Mouse (Mus musculus) intestine, embryonic 14.5 days (tissue): Measurements from ENCODE around the gene Gm45337. TPM values are rescaled to one million over a fixed set of nuclear protein-coding genes. Genes with fewer than 3 reads are reported as not detected.
"Not testable (repeated sequence)": the region's sequence is repeated elsewhere in the genome, so short reads cannot be mapped to it uniquely, and the experiment has no call there.

Source experiments
- ATAC-seq: fragments of 200-750 bp; cut with Nextera tagmentation; replicated peaks from 2 replicates; pipeline ENCODE4 v1.8.0; 2017; ENCODE audit warnings: low read depth, moderate number of reproducible peaks, moderate TSS enrichment, moderate library complexity; ENCODE audit not compliant: low FRiP score, low TSS enrichment
- DNase-seq: peaks from one replicate; pipeline ENCODE4 v3.0.0-alpha.2; 2018; ENCODE audit warnings: low spot score
- H3K27ac ChIP-seq: fragments of 300-500 bp; sonication (generic); 2 replicates; pipeline ENCODE4 v1.5.1; 2014; ENCODE audit warnings: low read depth, mild to moderate bottlenecking, control low read depth
- H3K27me3 ChIP-seq: fragments of 300-500 bp; sonication (generic); replicated peaks from 2 replicates; pipeline ENCODE4 v1.6.1; 2014; ENCODE audit warnings: low read length, control low read depth; ENCODE audit not compliant: control insufficient read depth, insufficient read depth
- H3K36me3 ChIP-seq: fragments of 300-500 bp; sonication (generic); 2 replicates; pipeline ENCODE4 v1.6.1; 2014; ENCODE audit warnings: low read length, control low read depth; ENCODE audit not compliant: control insufficient read depth, insufficient read depth
- H3K4me1 ChIP-seq: fragments of 300-500 bp; sonication (generic); replicated peaks from 2 replicates; pipeline ENCODE4 v1.6.1; 2014; ENCODE audit warnings: low read length, control low read depth, mixed read lengths; ENCODE audit not compliant: control insufficient read depth, insufficient read depth
- H3K4me2 ChIP-seq: fragments of 300-500 bp; sonication (generic); 2 replicates; pipeline ENCODE4 v1.6.1; 2014; ENCODE audit warnings: low read length
- H3K4me3 ChIP-seq: fragments of 300-500 bp; sonication (generic); 2 replicates; pipeline ENCODE4 v1.5.1; 2014; ENCODE audit warnings: low read depth, low read length, control low read depth, mixed read lengths
- H3K9ac ChIP-seq: fragments of 300-500 bp; sonication (generic); 2 replicates; pipeline ENCODE4 v1.6.1; 2014; ENCODE audit warnings: mild to moderate bottlenecking, low read length
- H3K9me3 ChIP-seq: fragments of 300-500 bp; sonication (generic); 2 replicates; pipeline ENCODE4 v1.6.1; 2016; ENCODE audit warnings: low read length, control low read depth; ENCODE audit not compliant: control insufficient read depth
- WGBS: fragments of 180-500 bp; shearing (Covaris S2); extraction: QIAGEN DNeasy Blood & Tissue Kit; methylation state at CpG from one replicate; pipeline ENCODE4 v1.1.7; 2014; 5-methylcytosine and 5-hydroxymethylcytosine counted together
- polyA plus RNA-seq: library from polyadenylated mRNA; unstranded; fragments of >200 nt; fragmentation: Nextera tagmentation; extraction: Ambion mirVana; gene quantifications from 2 replicates; pipeline ENCODE4 v1.2.1, GENCODE M21; 2014

Gene Gm45337
- polyA plus RNA-seq, 1 experiment from 2014 or later, result not detected

GRCm38 (mm10) chr7:142134206-142134995 lies 10.0 kb downstream of the Gm45337 start:
- Histone ChIP-seq H3K27me3 (no peaks in the 10 kb centered on the region), H3K4me2 (no peak overlapping the region), H3K4me3 (no peak overlapping the region), H3K4me1 (no peaks in the 10 kb centered on the region), H3K36me3 (no peaks in the 10 kb centered on the region), H3K9ac (no peak overlapping the region), H3K27ac (no peak overlapping the region), H3K9me3 (no peaks in the 10 kb centered on the region)
- DNase-seq, result no peak
- ATAC-seq, result no peak
- WGBS, result 52% methylated on average over 4 of the region's 4 CpGs

- Histone ChIP-seq H3K27ac (no peak overlapping the region), H3K4me3 (no peak overlapping the region), H3K9me3 (no peaks in the 10 kb centered on the region), H3K36me3 (no peaks in the 10 kb centered on the region), H3K4me1 (no peaks in the 10 kb centered on the region), H3K4me2 (no peak overlapping the region), H3K27me3 (no peaks in the 10 kb centered on the region), H3K9ac (no peak overlapping the region)
- ATAC-seq, result no peak
- 69% methylated on average over 4 of the region's 4 CpGs for WGBS
- DNase-seq, result no peak
These were observed 15.6 kb downstream of the Gm45337 start for GRCm38 (mm10) chr7:142128843-142129242.

DNA sequence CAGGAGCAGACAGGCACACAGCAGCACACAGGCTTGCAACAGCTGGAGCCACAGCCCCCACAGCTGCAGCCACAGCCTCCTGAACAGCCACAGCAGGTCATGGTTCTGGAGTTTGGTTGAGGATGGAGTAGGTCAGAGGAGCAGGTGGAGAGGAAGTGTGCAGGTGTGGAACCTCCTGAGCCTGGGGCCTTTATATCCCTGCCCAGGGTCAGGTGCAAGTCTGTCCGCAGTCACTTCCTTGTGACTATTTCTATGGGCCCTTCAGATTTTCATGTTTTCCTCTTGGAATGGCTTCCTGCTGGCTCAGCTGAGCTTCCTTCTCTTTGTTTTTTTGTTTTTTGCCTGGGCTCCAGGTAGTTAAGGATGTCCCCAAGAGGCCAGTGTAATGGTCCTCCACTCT lies 23.8 kb downstream of the Gm45337 start, which contains the start of gene Gm45618:
TSS of gene Gm45618 (minus strand) at position 101 of the 400 bp plus-strand sequence.
- not testable (repeated sequence) for H3K4me2 ChIP-seq, H3K4me3 ChIP-seq, DNase-seq, H3K4me1 ChIP-seq, ATAC-seq, H3K9ac ChIP-seq, H3K36me3 ChIP-seq, H3K27ac ChIP-seq, H3K27me3 ChIP-seq, H3K9me3 ChIP-seq
- WGBS, result 88% methylated on average over 1 of the region's 1 CpGs

DNA sequence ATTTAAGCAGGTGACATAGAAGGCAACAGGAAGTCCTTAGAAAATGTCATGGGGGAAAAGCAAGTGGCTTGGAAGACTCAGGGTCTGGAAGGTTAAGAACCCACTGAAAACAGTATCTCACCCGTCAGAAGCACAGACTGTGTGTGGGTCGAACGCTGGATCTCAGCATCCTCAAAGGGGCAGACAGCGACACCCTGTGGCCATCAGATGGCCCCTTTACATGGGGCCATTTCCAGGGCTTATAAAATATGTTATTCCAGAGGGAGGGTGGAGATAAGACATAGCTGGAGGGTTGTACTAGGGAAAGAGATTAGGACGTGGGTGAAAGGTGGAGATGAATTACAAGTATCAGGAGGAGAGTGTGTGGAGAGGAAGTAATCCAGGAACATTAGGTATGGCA lies 24.8 kb downstream of the Gm45337 start:
- 18% methylated on average over 5 of the region's 5 CpGs for WGBS
- no peak overlapping the region for H3K9ac ChIP-seq
- no peak overlapping the region for H3K4me3 ChIP-seq
- H3K27ac ChIP-seq, result no peak overlapping the region
- no peaks in the 10 kb centered on the region for H3K9me3 ChIP-seq
- H3K4me1 ChIP-seq, result no peaks in the 10 kb centered on the region
- no peaks in the 10 kb centered on the region for H3K27me3 ChIP-seq
- H3K36me3 ChIP-seq, result no peaks in the 10 kb centered on the region
- no peak for DNase-seq
- H3K4me2 ChIP-seq, result no peak overlapping the region
- ATAC-seq, result no peak

DNA sequence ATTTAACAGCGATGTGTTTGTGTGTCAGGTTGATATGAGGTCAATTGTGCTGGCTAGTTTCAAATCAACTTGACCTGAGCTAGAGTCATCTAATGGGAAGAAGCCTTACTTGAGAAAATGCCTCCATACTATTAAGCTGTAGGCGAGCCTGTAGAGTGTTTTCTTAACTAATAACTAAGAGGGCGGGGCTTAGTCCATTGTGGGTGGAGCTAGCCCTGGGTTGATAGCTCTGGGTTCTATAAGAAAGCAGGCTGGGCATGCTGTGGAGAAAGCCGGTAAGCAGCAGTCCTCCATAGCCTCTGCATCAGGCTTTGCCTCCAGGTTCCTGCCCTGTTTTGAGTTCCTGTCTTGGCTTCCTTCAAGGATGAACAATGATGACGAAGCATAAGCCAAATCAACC lies 39.7 kb downstream of the Gm45337 start:
- Histone ChIP-seq H3K27ac (no peak overlapping the region), H3K4me3 (no peak overlapping the region), H3K4me2 (no peak overlapping the region), H3K4me1 (no peaks in the 10 kb centered on the region), H3K36me3 (no peaks in the 10 kb centered on the region), H3K27me3 (no peaks in the 10 kb centered on the region), H3K9me3 (no peaks in the 10 kb centered on the region), H3K9ac (no peak overlapping the region)
- 47% methylated on average over 5 of the region's 5 CpGs for WGBS
- ATAC-seq, result no peak
- DNase-seq, result no peak

- ATAC-seq (0 out of 2 replicates have a peak, but pooled peaks have one; percentile 59), DNase-seq (peak; percentile 90)
- 10% methylated on average over 9 of the region's 9 CpGs for WGBS
- Histone ChIP-seq H3K9ac (no peak overlapping the region), H3K9me3 (no peaks in the 10 kb centered on the region), H3K4me2 (no peak overlapping the region), H3K4me1 (no peaks in the 10 kb centered on the region; the same call in 1 of the 2 replicates), H3K4me3 (no peak overlapping the region), H3K27ac (no peak overlapping the region), H3K36me3 (no peaks in the 10 kb centered on the region), H3K27me3 (peaks cover 44% of the 10 kb centered on the region)
These were observed 46.6 kb downstream of the Gm45337 start for GRCm38 (mm10) chr7:142097776-142098175.

DNA sequence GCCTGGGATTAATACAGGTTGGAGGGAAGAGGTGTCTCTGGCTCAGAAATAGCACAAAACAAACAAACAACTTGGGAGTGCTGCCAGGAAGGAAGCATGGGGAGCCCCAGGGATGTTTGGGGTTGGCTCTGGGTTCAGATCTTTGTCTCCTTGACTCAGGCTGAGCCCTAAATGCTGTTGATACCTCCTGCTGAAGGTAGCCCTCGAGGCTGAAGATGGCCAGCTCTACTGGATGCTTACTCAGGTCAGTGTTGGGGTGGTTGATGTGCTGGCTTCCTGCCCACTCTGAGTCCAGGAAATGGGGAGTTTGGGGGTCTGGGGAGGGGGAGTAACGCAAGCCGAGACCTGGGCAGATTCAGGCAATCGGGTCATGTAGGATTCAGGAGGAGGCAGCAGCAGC lies 47.7 kb downstream of the Gm45337 start:
- peaks cover 46% of the 10 kb centered on the region for H3K27me3 ChIP-seq
- no peak overlapping the region for H3K27ac ChIP-seq
- DNase-seq (no peak), ATAC-seq (no peak)
- H3K4me2 ChIP-seq, result no peak overlapping the region
- H3K36me3 ChIP-seq, result no peaks in the 10 kb centered on the region
- H3K4me1 ChIP-seq, result no peaks in the 10 kb centered on the region; the same call in 1 of the 2 replicates
- no peak overlapping the region for H3K9ac ChIP-seq
- H3K4me3 ChIP-seq, result no peak overlapping the region
- H3K9me3 ChIP-seq, result no peaks in the 10 kb centered on the region
- 77% methylated on average over 4 of the region's 4 CpGs for WGBS

GRCm38 (mm10) chr7:142095183-142095931 lies 49.0 kb downstream of the Gm45337 start, which contains the start of gene Dusp8:
Dusp8 (minus strand) TSS chr7:142095843.
- no peak within 1 kb of the TSS for H3K27ac ChIP-seq
- WGBS, result under 1% methylated on average over 58 of the region's 63 CpGs
- peak; percentile 93 for DNase-seq

More at GRCm38 (mm10) chr7:142095183-142095931, 49.0 kb downstream of the Gm45337 start, which contains the start of gene Dusp8:
- peak; percentile 92 for ATAC-seq
- Histone ChIP-seq H3K4me1 (no peaks in the 10 kb centered on the region; the same call in 1 of the 2 replicates), H3K9me3 (no peaks in the 10 kb centered on the region), H3K4me3 (peak within 1 kb of the TSS; percentile 69), H3K4me2 (peak within 1 kb of the TSS; percentile 93), H3K9ac (peak within 1 kb of the TSS; percentile 76), H3K36me3 (no peaks in the 10 kb centered on the region), H3K27me3 (peaks cover 46% of the 10 kb centered on the region)
